Mouse (Mus musculus): ENCODE data around the gene Map4k1.

Map4k1 gene

DNA sequence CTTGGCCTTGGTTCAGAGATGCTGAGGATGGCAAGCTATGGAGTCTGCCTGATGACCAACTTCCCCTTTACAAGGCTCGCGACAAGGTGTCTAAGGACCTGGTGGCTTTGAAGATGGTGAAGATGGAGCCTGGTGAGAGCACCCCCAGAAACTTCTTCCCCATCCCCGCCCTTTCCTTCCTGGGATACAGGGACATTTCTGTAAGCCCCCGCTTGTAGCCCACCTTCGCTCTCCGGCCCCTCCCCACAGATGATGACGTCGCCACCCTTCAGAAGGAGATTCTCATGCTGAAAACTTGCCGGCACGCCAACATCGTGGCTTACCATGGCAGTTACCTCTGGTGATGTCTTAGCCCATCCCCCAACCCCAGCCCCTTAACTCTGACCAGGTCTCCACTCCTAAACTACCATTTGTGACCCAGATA, 1.3 kb downstream of the Map4k1 start:
- DNase-seq: no peak

DNA sequence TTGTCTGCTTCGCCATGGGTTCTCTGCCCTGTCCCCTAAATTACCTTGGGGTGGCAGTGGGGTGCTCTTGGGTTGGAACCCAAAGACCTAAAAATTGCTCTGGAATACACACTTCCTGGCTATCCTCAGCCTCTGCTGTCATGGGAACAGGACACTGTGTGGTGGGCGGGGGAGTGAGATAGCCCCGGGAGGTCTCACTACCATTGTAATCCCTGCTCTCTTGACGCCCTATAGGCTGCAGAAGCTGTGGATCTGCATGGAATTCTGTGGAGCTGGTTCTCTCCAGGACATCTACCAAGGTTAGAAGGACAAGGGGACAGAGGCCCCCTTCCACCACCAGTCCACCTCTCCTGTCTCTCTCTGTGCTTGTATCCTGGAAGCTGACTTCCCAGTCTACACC, 2.0 kb downstream of the Map4k1 start:
- no peak for DNase-seq

DNA sequence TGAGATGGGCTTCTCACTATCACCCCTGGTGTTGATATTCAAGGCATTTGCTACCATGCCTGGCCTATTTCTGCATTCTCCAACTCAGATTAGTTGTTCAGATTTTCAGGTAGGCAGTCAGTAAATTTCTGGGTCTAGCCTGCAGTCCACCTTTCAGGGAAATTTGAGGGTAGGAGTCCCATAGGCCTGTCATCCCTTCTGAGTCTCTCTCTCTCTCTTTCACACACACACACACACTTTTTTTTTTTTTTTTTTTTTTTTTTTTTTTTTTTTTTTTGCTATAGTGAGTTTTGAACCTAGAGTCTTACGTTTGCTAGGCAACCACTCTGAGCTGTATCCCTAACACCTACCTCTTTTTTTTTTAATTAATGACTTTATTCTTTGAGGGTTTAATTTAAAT, 2.6 kb downstream of the Map4k1 start:
- no peak for DNase-seq

DNA sequence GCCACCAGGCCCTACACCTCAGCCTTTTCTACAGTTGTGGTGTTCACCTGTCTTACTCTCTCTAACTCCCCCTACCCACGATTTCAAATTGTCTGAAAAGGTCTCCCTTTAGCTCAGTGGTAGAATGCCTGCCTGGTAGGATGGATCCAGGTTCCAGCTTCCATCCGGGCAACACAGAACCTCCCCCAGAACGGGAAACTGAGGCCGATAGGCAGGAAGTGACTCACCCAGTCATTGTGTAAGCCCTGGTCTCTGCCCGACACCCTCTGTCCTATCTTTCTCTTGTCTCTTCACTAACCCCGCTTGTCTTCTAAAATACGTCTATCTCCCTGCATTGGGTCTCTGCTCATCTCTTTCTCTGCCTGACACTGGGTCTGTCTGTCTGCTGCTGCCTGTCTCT, 3.4 kb downstream of the Map4k1 start:
- no peak for DNase-seq

DNA sequence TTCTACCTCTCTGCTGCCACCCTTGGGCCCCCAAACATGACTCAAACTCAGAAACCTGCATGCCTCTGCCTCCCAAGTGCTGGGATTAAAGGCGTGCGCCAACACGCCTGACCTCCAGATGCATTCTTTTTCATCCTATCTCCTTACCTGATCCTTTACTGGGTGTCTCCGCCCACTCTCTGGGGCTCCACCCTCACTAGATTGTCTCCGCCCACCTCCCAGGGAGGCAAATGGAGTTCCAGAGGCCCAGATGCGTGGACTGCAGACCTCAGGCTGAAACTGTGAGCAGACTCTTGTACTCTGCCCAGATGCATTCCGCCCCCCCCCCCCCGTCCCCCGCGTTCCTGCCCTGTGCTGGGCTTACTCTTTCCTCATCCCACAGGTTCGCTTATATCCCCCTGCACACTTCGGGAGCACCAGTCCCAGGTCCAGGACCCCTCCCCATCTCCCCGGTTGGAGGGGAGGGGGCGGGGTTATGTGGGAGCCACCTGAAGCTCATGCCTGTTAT, 9.0 kb downstream of the Map4k1 start:
- DNase-seq: no peak

DNA sequence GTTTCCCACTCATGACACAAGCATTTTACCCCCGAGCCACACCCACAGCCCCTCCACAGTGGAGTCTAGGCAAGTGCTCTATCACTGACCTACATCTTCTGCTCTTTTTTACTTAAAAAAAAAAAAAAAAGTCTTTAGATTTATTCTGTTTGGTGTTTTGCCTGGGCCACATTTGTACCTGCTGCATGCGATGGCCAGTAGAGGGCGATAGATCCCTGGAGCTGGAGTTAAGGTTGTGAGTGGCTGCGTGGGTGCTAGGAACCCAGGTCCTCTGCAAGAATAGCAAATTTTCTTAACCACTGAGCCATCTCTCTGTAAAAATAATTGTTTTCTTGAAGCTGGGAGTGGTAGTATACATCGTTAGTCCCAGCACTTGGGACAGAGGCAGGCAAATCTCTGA, 9.8 kb downstream of the Map4k1 start:
- DNase-seq: no peak

DNA sequence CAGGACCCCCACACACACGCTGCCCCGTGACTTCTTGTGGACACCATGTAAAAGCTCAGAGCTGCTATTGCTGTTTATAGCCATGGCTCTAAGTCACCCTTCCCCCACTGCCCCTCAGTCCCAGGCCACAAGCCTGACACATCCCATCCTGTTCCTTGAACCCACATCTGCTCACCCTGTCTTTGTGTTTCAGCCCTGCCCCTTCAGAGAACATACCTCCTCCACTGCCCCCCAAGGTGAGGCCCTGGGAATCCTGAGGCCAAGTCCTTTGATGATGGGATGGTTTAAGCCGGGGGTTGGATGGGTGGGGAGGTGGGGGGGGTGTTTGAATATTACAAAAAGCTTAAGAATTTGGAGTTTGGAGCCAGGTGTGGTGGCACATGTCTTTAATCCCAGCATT, 11.1 kb downstream of the Map4k1 start:
- DNase-seq: no peak

DNA sequence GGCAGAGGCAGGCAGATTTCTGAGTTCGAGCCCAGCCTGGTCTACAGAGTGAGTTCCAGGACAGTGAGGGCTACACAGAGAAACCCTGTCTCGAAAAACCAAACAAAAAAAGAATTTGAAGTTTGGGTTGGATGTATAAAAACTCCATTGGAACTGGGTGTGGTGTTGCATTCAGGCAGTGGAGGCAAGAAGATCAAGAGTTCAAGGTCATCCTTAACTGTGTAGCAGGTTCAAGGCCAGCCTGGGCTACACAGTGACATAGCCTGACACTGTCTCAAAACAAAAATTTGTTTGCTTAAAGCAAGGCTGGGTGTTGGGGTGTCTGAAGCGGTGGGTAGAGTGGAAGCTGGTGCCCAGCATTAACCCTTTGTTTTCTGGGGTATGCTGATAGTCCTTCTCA, 11.6 kb downstream of the Map4k1 start:
- DNase-seq: no peak

DNA sequence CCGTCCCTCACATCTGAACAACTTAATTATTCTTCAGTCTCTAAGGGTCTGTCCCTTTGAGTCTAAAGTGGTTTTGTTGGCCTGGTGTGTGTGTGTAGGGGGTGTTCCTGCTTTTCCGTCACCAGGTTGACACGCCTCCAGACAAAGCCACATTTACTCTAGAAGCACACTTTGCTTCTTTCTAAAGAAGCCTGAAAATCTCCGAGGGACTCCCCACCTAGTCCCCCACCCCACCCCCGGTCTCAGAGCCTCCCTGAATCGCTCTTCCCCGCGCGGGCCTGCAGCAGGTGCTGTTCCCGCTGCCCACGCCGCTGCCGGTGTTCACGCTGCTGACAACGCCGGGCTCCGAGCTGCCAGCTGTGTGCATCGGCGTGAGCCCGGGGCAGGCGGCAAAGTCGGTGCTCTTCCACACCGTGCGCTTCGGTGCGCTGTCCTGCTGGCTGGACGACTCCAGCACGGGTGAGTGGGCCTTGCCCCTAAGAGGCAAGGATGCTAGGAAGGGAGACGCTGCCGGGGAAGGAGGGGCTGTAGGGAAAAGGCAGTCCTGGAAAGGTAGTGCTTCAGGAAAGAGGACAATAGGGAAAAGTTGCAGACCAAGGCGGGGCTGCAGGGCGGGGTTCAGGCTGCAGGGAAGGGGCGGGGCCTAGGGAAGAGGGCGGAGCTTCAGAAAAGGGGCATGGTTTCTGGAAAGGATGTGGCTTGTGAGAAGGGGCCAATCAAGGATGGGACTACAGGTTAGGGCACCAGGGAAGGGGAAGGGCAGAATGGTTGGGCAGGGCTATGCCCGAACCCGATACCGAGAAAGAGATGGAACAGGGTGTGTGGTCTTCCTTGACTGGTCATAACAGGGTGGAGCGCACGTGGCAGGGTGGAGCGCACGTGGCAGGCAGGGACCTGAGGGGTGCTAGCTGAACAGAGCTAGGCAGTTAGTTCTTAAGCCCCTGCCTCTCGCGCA, 19.1 kb downstream of the Map4k1 start:
- no peak for DNase-seq

DNA sequence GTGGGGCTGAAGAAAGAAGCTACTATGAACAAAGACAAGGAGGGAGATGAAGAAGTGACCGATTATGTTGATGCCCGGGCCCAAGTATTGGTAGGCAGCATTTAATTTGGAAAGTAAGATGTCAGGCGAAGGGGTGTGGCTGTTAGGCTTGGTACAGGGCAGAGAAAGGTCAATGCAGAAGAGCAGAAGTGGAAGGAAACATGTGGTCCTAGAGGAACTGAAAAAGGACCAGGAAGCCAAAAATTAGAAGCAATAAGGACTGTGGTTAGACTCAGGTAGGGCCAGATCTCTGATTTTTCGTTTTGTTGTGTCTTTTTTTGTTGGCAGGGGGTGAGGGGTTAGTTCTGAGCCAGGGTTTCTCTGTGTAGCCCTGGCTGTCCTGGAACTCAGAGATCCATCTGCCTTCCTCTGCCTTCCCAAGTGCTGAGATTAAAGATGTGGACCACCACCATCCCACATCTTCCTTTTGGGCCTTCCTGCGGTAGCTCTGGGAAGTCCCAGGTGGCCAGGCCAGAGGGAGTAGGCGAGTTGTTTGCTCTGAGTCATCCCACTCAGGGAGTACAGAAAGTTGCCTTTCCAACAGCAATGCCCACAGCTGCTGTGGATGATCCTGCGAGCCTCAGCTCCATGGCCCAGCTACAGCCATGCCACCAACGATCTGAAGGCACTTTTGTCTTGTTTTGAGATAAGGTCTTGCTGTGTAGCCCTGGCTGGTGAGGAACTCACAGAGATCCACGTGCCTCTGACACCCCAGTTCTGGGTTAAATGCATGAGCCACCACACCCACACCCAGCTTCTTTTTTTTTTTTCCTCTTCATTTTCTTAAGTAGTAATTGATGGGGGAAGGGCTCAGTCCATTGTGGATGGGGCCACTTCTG, 25.6 kb downstream of the Map4k1 start:
- DNase-seq: no peak

DNA sequence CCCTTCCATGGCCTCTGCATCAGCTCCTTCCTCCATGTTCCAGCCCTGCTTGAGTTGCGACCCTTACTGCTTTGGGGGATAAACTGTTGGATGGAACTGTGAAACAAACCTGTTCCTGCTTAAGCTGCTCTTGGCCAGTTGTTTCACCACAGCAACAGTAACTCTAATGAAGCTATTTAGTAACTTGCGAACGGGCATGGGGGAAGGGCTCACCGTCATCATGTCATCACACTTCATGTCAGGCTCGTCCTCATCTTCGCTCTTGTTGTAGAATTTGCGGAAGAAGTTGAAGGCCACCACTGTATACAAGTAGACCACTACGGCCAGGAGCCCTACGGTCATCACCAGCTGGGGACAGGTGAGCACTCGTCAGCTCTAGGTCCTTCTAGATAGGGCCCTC, 26.3 kb downstream of the Map4k1 start:
- DNase-seq: no peak

DNA sequence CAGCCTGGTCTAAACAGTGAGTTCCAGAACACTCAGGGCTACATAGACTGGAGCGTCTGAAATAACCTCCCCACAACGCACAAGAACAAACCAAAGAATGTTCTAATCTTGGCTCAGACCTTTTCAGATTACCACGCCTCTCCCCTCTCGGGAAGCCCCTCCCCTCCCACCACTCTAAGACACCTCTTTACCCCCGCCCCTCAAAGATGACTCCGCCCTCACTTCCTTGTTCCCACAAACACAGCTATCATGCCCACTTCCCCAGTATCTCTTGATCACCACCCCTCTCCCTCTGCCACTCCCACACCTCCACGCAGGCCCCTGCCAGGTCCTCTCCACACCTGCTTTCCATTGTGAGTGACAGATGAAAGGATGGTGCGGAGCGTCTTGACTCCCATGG, 26.9 kb downstream of the Map4k1 start:
- DNase-seq: no peak

DNA sequence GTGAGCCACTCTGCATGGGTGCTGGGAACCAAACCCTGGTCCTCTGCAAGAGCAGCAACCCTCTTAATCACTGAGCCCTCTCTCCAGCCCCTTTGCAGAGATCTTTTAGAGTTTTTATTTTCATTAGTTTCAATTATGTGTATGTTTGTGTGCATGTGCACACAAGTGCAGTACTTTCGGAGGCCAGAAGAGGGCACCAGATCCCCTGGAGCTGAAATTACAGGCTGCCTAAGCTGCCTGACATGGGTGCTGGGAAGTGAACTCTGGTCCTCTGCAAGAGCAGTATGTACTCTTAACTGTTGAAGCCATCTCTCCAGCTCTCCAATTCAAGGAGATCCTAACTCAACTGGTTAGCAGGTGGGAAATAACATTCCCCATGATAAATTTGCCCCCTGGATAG, 33.1 kb downstream of the Map4k1 start:
- no peak for DNase-seq

DNA sequence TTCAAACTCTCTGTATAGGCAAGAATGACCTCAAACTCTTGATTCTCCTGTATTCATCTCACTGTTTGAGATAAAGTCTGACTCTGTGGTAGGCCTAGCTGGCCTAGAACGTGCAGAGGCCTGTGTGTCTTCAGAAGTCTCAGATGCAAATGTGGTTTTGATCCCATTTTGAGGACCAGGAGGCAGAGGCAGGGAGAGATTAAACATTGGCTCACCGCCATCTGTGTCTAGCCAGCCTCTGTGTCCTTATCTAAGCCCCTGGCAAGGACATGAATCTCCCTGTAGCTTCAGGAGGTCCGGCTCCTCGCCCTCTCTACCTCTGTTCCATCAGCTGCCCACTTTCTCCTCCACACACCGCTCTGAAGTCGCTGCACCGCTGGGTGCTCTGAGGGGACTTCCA, 34.6 kb downstream of the Map4k1 start:
- no peak for DNase-seq

DNA sequence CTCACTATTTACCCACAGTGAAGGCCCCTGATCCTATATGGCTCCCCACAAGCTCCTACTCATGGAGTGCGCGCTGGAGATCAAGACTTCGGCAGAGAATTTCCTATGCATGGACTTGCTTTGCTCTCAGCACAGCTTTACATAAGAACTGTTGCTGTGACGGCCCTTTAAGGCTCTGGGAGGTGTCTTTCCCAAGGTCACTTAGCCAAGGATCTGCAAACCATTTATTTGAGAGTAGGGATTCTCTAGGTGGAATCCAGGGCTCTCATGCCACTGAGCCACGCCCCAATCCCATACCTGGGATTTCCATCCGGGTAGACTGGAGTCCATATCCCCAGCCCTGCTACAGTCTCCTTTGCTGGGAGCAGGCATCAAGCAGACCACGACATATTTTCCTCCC, 35.4 kb downstream of the Map4k1 start:
- DNase-seq: no peak

DNA sequence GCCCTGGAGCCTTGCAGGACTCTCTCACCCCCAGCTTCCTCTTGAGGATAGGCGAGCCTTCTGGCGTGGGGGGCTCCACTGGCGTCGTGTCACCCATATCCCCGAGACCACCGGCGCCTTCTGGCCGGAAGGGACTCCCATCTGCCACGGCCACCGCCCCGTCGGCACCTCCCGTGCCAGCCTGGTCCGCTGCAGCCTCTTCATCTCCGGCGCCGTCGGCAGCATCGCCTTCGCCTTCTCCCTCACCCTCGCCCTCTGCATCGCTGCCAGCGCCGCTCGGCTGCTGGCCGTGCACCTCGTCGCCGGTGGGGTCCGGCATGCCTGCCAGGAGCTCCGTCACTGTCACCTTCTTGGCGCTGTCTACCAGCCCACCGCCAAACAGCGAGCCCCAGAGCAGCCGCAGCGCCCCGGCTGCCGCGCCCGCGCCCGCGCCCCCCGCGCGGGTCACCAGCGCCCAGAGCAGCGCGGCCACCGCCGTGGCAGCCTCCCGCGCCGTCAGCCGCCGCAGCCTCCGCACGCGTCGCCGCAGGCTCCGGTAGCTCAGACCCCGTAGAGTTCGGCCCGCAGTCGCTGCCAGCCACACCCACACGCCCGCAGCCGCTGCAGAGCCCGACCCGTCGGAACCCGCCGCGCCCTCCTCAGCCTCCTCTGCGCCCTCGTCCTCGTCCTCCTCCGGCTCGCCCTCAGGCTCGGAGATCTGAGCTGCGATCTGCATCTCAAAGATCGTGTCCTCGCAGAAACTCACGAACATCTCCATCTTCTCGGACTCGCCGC, 37.8 kb downstream of the Map4k1 start:
- DNase-seq: no peak

DNA sequence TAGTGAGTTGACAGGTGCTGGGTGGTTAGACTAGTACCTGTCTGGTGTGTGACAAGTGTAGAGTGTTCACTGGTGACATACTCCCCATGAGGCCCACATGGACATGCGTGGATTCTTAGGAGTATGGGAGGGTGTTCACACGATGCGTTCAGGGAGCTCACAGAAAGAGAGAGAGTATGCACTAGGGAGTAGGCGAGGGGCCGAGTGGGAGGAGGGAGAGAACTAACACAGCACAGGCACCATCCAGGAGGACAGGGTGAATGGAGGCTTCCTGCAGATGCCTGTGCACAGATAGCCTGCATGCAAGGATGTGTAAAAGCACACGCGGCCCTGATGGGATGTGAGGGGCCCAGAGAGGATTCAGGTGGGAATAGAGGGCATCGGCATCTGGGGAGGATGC, 40.6 kb downstream of the Map4k1 start:
- DNase-seq: no peak

DNA sequence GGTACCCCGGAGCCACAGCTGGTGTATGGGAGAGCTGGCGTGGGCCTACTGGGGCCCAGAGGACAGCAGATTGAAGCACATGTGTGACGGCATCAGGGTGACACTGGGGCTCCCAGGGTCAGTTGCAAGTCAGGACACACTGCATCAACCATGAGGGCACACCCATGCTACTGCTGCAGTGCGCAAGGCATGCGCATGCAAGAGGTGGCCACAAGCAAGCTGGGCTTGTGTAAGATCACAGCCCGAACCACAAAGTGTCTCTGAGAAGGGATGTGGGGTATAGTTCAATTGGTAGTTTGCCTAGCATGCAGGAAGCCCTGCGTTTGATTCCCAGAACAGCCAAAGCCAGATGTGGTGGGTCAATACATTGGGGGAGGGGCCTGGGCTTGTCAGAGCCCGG, 41.7 kb downstream of the Map4k1 start:
- DNase-seq: no peak

DNA sequence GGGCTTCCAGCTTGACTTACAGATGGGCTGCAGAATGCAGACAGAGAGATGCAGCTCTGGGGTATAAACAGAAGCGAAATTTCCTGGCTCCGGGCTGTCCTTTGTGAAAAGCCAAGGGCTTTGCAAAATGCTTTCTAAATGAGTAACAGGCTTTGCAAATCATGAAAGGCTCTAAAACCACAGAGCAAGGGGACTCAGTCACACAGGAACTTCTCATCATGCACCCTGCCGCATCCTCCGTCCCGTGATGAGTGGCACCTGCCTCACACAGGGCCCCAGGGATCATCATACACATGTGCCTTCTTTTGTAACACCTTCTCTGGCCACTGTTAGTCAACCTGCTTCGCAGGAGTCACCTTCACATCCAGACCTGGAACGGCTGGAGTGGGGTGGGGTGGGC, 43.7 kb downstream of the Map4k1 start:
- DNase-seq: no peak

DNA sequence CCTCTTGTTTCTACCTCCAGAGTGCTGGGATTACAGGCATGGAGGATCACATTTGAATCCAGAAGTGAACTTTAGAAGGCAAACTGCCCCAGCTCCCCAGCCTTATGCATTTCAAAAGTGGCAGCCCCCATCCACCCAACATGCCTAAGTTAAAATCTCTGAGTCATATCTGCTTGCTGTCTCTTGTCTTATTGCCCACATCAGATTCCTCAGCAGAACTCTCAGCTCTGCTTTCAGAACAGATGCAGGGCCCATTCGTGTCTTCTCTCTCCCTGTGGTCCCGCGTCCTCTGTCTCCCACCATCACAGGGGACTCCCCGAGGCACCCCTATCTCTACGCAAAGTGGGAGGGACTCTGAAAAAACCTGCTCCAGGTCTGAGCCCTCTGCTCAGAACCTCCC, 44.3 kb downstream of the Map4k1 start:
- DNase-seq: no peak

DNA sequence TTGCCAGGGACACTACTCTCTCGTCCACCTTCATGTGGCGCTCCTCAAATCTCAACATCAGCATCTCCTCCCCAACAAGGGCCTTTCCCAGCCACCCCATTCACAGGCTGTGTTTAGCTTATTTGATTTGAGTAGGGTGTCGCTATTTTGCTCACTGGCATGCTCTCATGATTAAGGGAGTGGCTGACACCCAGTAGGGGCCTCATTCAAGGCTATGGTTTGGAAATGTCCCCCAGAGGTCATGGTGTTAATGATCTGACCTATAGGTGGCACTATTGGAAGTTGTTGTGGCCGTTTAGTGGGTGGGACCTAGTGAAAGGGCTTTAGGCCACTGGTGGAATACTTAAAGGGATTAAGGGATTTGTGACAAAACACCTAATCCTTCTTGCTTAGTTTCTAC, 45.0 kb downstream of the Map4k1 start:
- no peak for DNase-seq

DNA sequence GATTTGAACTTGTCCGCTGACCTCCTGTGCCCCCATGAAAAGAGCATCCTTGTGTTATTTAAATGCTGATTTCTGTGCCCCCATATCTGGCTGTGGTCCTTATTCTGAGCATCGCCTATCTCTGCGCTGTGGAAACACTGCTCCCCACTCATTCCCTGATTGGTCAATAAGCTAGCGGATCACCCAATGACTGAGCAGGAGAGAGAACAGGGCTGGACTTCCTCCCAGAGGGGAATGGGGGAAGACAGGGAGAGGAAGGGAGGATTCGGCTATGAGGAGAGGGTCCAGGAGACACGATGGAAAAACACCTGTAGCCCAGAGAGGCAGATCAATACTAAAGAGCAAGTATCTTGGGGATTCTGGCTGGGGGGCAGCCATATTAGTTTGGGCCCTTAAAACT, 46.9 kb downstream of the Map4k1 start:
- DNase-seq: no peak
